Mouse (Mus musculus) spleen, postnatal 14 days (tissue): Measurements from ENCODE around the gene Col4a4.

Experiments used
- DNase-seq, 2 experiments: peaks; one replicate each; pipeline ENCODE4 v3.0.0; 2021 to 2022; ENCODE audit warnings: low spot score in 2 of 2

The Col4a4 gene

DNA sequence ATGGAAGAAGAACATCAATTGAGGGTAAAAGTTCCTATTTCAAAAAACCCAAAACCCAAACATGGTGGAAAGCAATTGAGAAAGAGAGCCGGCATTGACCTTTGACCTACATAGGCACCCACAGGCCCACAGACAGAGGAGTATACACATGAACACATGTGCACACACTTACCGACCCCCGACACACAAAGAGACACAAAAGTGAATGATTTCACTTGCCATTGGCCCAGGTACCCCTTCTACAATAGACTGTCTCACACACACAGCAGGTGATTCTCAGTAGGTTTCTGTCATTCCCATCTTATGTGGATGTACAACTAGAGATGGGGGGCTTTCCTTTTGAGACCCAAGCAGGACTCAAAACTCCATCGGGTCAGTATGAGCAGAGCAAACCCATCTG, 110.8 kb downstream of the Col4a4 start:
- DNase-seq: no peak

DNA sequence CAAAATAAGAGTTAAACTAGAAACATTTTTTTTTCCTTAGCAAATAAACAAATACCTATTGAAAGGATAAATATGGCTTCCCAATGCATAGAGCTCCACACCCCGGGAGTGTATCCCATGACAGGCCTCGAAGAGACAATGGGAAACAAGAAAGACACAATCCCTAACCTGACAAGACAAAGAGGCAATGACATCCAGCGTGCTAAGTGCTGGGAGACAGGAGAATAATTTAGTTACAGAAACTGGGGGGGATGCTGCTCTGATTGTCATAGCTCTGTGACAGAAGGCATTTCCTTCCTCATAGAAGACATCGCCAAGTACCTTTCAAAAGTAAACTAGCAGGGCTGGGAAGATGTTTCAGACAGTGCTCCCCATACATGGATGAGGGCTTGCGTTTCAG, 111.4 kb downstream of the Col4a4 start:
- no peak for DNase-seq

- DNase-seq: no peak
These were observed 112.1 kb downstream of the Col4a4 start for GRCm38 (mm10) chr1:82474461-82474961.

GRCm38 (mm10) chr1:82473467-82473866, 113.2 kb downstream of the Col4a4 start:
- no peak for DNase-seq

GRCm38 (mm10) chr1:82470516-82471225, 116.0 kb downstream of the Col4a4 start:
- no peak for DNase-seq

GRCm38 (mm10) chr1:82468872-82469271, 117.8 kb downstream of the Col4a4 start:
- no peak for DNase-seq

DNA sequence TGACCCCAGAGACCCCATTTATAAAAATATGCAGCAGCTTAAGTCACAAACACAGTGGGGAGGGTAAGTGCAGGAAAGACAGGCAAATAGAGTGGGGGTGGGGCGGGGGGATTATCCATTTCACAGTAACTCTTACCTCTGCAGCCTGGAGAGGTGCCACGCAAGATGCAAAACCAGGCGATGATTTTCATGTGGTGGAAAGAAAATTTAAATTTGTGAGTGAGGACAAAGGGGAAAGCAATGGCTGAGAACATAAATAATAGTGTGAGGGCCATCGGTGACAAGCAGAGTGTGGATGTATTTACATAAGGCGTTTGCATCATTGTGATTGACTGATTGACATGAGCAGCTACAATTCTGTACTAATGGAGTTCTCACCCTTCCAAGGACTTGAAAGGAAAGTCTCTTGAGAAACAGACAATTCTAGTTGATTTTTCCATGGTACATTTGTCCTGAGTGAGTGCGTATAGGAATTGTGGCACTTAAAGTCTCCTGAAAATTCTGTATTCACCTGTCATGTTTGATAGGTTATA, 121.3 kb downstream of the Col4a4 start:
- DNase-seq: no peak

DNA sequence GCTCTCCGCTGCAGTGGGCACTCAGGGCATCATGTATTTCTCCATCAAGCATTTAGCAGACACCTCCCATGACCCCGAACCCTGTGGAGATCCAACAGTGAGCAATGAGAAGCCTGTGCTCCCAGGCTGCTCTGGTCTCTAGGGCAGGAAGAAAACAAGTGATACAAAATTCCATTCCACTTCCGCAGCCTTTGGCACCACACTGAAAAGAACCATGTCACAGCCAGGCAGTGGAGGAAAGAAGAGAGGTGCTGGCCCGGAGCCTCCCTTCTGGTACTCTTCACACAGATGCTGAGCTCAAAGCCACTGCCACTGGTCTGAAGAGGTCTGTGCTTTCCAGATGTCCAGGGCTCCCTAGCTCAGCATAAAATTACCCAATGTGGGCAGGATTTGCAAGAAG, 125.6 kb downstream of the Col4a4 start:
- no peak for DNase-seq

- DNase-seq: no peak
These were observed 126.7 kb downstream of the Col4a4 start for GRCm38 (mm10) chr1:82459926-82460325.

GRCm38 (mm10) chr1:82459350-82459749, 127.3 kb downstream of the Col4a4 start:
- DNase-seq: no peak

DNA sequence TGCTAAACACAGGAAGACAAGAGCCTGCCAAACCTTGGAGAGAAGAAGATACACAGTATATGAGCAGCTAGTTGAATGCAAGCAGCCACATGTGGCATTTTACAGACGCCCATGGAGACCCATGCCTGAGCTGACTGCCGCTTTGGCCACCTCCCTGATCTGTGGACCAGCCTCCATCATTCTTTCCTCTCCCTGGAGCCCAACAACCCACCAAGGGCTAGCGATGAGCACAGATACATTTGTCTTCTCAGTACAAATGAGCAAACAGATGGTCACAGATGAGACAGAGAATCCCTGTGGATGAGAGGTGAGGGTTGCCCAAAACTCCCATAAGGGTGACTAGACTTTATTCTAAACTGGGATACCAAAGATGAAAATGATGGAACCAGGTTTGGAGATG, 132.6 kb downstream of the Col4a4 start:
- no peak for DNase-seq

DNA sequence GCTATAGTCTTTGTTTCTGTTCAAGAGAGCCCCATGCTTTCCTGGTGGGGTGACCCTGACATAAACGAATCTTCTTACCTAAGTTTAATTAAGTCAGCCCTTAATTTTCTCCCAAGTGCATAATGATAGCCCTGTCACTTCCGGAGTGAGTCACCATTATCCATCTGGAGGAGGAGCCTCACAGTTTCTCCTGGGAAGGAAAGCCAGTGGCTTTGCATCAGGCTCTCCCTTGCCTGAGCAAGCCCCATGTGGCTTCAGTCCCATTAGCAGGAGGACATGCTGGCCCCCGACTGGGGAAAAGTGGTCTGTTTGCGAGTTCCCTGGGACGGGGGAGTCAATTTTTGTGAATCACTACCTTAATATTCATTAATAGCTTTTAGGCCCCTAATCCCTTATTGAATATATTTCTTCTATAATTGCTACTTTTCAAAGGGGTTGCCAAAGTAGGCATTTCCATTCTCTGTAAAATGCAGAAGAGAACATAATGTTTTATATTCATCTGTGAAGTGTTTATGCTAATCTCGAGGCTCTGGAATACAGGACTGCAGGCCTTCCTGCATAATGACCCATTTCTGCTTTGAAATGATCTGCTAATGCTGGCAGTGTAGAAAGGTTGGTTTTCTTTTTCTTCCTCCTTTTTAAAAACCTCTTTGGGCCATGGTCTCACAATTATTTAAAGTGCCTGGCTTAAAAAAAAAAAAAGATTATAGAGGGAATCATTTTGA, 134.6 kb downstream of the Col4a4 start:
- no peak for DNase-seq

GRCm38 (mm10) chr1:82449851-82450250, 136.8 kb downstream of the Col4a4 start:
- no peak for DNase-seq

- no peak for DNase-seq
These were observed 140.6 kb downstream of the Col4a4 start for GRCm38 (mm10) chr1:82446049-82446448.

DNA sequence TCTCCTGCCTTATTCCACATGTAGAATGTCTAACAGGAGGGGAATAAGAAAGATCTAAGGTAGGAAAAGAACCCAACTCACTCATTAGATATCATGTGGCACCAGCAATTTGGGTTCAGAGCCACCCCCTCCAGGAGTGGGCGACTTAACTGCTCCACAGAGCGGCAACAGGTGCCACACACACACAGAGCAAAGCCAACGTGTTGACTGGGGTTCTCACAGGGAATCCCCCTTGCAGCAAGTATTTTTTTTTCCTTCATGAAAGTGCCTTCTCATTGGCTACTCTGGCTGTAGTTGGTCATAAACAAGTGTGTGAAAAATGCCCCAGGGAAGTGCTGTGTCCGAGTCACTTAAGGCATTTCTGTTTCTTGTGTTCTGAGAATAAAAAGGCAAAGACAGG, 143.1 kb downstream of the Col4a4 start:
- no peak for DNase-seq

GRCm38 (mm10) chr1:82440123-82440522, 146.5 kb downstream of the Col4a4 start:
- DNase-seq: no peak

DNA sequence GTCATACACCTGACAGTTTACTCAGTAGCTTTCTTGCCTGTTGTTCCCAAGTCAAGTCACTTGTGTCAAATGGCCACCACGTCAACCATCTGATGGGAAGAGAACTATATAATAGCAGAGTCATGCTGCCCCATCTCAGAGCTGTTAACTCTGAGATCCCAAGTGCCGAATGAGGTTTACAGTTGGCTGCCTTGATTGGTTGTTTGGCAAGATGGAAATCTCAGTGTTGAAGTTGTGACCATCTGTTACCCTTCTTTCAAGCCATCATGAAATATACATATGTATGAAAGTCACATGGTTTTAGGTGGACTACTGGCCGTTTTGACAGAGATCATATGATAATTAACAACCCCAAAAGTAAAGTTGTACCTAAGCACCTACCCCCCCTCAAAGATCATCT, 149.4 kb downstream of the Col4a4 start:
- no peak for DNase-seq

DNA sequence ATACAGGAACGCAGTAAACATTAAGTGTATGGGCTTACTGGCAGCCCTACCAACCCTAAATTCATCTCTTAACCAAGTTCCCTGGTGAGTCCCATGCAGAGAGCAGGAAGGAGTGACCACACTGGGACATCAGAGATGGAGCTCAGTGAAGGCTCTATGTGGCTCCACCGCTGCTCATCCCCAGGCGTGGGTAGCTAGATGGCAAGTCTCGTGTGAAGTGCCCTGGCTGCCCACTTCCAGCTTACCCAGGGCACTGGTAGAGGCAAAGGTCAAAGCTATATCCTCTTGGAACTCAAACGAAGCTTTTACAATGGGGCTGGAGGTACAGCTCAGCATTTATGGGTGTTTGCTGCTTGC, 153.0 kb downstream of the Col4a4 start:
- DNase-seq: no peak

DNA sequence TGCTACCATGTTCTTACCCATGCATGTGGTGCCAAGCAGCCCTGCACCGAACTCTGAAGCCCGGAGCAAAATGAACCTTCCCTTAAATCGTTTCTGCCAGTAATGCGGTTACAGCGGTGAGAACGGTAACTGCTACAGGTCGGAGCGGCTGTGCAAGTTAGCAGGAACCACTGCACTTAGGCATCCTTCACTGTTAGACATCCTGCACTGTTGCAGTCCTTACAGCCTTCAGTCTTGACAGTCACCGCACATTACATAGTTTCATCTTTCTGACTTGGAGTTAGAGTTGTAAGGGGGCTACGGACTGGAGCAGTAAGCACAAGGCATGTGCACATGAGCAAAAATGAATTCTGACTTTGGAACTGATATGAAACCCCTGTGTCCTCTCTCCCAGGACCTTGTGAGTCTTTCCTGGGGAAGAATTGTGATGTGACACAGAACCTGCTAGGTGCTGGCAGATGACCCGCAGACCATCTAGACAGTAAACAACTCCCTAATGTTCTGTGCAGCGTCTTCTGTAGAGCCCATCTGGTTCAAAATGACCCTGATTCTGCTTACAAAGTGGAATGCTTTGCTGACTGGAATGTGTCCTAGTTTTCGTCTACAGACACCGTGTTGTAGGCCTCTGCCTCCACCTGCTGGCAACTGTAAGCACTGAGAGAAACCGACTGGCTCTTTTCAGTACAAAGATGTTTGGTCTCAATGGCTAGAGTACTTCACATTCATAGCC, 153.6 kb downstream of the Col4a4 start:
- DNase-seq: no peak

DNA sequence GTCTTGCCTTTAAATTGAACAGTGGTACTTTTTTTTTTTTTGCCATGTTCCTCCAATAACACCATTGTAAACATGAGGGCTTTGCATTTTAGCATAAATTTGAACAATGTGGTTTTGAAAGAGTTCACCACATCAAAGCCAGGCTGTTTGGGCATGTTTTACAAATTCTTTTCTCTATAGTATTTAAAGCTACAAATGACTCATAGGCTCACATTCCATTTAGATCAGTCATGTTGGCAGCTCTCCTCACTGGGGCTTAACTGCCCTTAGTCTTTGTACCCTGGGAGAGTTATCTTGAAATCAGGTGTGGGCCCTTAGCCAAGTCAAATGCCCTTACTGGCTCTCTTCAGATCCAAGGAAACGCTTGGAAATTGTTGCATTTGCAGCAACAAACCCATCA, 157.6 kb downstream of the Col4a4 start:
- DNase-seq: no peak

- no peak for DNase-seq
These were observed 158.9 kb downstream of the Col4a4 start for GRCm38 (mm10) chr1:82427729-82428128.

DNA sequence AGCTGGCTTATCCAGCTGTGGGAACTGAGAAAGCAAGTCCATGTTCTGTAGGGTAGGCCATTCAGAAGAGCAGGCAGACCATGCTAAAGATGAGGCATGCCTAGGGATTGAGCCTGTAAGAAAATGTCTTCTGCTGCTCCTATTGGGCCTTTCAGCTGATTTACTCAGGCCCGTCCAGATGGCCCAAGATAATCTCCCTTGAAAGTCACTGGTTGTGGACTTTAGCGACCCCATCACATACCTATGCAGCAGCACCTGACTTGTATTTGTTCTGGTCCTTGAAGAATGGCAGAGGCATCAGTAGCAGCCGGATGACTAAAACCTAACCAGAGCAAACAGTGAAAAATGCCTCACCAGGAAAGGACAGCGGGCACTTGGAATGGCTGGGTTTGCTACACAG, 171.0 kb downstream of the Col4a4 start:
- DNase-seq: no peak
